Mouse (Mus musculus) left cerebral cortex, adult 9 months (tissue): ENCODE results near the gene Zc3h7a.
"Not testable (repeated sequence)": the region's sequence is repeated elsewhere in the genome, so short reads cannot be mapped to it uniquely, and the experiment has no call there.

Experiments used
- DNase-seq, 2 experiments: peaks; one replicate each; pipeline ENCODE4 v3.0.0; 2022; ENCODE audit warnings: low spot score in 2 of 2

Zc3h7a gene

GRCm38 (mm10) chr16:11176208-11176883, at the start of gene Zc3h7a:
Gene Zc3h7a (minus strand): TSS chr16:11176393.
- peak; percentile 71 to 91 for DNase-seq

- DNase-seq: no peak
These were observed 41.6 kb upstream of the Zc3h7a start for GRCm38 (mm10) chr16:11217801-11218200.

GRCm38 (mm10) chr16:11203600-11204390, 27.6 kb upstream of the Zc3h7a start:
- DNase-seq: no peak

DNA sequence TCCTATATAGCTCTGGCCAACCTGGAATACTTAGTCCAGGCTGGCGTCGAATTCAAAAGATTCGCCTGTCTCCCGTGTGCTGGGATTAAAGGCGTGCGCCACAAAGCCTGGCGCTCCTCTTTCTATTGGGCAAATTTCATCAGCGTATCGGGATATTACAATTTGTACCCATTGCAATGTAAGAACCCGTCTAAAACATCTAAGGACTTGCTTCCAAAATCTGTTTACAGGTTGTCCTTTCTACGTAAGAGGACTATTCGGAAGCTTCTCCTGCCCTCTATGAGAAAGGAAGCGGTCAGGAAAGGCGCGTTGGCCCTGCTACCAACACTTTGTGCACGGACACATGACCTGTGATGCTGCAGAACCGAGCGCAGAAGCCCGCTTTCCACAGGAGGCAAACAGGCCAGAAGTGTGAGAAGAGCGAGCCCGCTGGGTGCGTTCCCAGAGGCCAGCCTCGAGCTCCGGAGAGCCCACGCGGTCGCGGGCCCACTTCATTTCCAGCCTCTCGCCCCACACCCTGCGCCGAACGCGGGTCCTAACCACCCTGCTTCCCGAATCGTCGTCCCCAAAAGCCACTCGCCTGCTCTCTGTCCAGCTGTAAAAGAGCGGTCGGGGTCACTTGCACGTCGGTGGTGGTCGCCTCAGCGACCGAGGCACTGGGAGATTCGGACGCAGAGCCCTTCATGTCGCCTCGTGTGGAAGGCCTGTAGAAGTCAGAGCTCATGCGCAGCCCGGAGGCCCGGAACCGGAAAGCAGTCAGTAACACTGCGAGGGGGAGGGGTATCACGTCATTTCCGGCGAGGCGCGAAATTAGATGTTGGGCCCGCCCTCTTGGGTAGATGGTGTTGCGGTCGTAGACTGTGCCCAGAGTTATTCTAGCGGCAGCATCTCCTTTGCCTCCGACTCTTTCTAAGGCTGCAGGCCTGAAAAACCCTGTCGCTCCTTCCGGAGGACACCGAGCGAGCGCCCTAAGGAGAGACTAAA, 26.7 kb upstream of the Zc3h7a start, which contains the start of gene Rsl1d1:
Rsl1d1 (minus strand) TSS at position 761 of the 984 bp plus-strand sequence.
- peak; percentile 70 to 94 for DNase-seq

- DNase-seq: no peak
These were observed 25.7 kb upstream of the Zc3h7a start for GRCm38 (mm10) chr16:11201740-11202394.

DNA sequence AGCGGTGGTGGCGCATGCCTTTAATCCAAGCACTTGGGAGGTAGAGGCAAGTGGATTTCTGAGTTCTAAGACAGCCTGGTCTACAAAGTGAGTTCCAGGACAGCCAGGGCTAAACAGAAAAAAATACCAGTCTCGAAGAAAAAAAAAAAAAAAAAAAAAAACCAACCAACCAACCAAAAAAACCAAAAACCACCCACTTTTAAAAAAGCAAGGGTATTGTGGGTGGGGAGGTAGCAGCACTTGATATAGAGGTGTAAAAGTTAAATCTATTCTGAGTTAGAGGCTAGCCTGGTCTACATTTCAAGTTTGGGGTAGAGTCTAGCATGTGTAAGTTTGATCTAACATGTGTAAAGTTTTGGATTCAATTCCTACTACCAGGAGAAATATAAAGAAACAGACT, 24.1 kb upstream of the Zc3h7a start:
- DNase-seq: no peak

- no peak for DNase-seq
These were observed 22.3 kb upstream of the Zc3h7a start for GRCm38 (mm10) chr16:11198467-11198866.

DNA sequence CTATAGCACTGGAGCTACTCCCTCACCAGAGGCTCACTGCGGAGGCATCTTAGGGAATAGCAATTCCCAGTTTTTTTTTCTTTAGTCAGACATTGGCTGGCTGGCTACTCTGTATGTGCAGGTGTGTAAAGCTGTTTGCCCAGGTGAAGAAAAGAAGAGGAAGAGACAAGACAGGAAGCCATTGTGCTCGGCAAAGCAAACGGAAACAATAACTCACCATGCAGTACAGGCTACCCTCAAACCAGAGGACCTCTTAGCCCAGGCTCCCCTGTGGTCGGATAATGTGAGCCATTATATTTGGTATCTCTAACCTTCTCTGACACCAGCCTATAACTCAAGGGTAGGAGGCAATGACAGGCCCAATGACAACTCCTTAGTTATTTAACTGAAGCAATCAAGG, 20.9 kb upstream of the Zc3h7a start:
- no peak for DNase-seq

- no peak for DNase-seq
These were observed 17.0 kb upstream of the Zc3h7a start for GRCm38 (mm10) chr16:11193231-11193630.

DNA sequence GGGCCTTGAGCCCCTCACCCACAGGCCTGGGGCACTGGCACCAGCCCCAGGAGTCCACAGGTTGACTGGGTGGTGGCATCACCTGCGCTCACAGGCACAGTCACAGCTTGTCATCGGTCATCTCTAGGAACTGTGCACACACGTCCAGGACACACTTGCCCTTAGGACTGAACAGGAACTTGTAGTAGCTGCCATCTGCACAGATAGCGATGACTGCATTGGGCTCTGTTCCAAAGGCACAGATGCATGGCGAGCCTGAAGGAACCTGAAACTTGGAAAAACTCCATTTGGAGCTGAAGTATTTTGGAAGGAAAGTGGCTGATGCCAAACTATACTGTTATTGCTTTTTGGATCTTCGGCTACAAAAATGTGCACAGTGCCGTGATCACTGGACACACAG, 14.0 kb upstream of the Zc3h7a start:
- DNase-seq: peak in 1 of 2 experiments; percentile 44

DNA sequence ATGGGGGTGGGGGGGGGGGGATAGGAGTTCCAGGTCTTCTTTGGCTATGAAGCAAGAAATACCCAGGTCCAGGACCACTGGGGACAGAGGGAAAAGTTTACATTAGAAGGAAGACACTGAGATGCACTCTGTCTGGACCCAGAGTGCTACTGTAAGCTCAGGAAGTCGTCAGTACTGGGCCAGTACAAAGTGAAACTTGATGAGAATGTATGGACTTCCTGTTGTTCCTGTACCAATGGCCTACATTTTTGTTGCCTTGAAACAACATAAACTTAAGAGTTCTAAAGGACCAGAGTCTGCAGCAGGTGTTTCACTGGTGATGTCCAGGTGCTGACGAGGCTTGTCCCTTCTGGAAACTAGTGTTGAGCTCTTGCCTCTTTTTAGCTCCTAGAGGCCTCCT, 1.2 kb upstream of the Zc3h7a start:
- DNase-seq: no peak

- DNase-seq: no peak
These were observed 671 bp upstream of the Zc3h7a start for GRCm38 (mm10) chr16:11176884-11177244.

GRCm38 (mm10) chr16:11175489-11176207, 545 bp downstream of the Zc3h7a start:
- peak; percentile 22 to 32 for DNase-seq

GRCm38 (mm10) chr16:11175100-11175488, 1.1 kb downstream of the Zc3h7a start:
- no peak for DNase-seq

DNA sequence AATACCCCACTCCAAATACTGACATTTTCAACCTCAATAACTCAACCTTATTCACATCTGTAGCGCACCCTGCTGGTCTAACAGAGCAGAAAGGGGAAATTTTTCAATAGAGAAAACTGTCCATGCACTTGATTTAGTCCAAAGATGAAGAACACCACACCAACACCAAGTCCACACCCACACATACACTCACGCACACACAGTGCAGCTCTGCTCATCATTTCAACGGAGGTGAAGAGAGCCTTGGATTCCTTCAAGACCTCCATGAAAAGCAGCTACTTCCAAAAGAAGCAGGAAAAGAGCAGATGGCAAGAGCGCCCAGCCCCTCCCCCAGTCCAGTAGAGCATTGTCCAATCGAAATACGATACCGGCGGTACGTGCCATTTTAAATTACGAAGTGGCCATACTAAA, 1.5 kb downstream of the Zc3h7a start:
- peak in 1 of 2 experiments; percentile 60 for DNase-seq

DNA sequence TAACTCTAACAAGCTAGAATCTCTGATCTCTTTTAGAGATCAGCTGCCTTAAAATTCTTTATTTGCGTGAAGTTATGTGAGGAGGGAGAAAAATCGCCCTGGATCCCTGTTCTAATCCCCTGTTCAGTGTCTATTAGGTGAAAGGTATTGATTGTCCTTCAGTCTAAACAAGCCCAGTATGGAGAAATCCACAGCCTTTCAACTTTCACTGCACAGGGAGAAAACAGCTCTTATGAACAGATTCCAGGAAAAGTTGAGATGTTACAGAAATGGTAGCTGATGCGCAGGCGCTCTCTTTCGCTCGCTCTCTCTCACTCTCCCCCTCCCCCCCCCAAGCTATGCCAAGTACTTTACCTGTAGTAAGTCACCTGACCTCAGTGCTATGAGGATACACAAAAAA, 4.5 kb downstream of the Zc3h7a start:
- DNase-seq: no peak

- peak; percentile 26 to 46 for DNase-seq
These were observed 9.8 kb downstream of the Zc3h7a start for GRCm38 (mm10) chr16:11166431-11166830.

DNA sequence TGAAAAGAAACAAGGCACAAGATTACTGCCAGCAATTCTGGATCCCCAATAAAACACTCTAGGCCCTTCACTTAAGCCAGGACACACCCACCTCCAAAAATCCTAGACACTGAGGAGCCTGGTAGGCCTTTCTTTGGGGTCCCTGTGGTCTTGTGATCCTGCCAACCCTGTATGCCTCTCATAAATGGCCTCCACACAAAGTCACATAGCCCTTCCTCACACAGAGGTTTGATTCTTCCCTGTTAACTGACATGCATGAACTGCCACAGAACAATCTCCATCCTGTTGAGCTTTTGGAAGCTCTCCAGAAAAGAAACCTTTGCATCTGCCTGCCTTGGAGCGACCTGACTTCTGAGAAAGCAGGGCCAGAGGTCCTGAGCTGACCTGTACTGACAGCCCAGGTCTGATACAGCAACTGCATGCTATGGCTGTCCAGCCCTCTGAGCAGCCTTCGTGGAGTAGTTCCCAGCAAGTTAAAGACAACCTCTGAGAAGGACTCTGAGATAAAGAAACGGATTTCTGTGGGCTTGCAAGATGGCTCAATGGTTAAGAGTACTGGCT, 11.4 kb downstream of the Zc3h7a start:
- no peak for DNase-seq

DNA sequence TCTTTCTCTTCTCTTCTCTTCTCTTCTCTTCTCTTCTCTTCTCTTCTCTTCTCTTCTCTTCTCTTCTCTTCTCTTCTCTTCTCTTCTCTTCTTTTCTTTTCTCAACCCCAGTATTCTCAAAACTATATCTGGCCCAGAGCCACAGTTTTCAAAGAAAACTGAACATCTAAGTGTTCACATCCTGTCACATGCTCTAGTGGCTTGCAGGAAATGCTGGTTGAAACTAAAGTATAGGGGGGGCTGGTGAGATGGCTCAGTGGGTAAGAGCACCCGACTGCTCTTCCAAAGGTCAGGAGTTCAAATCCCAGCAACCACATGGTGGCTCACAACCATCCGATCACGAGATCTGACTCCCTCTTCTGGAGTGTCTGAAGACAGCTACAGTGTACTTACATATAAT, 18.5 kb downstream of the Zc3h7a start:
- DNase-seq: not testable (repeated sequence)

DNA sequence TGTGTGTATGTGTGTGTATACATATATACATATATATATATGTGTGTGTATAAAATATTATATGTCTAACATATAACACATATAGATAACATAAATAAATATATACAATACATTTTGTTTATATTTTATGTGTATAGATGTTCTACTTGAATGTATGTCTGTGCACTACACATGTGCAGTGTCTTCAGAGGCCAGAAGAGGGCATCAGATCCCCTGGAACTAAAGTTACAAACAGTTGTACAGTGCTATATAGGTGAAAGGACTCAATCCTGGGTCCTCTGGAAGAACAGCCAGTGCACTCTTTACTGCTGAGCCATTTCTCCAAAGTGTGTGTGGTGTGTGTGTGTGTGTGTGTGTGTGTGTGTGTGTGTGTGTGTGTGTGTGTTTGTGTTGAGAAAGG, 21.7 kb downstream of the Zc3h7a start:
- DNase-seq: no peak
